Mouse (Mus musculus) c-Kit-positive CD71-positive TER-119-negative erythroid progenitor cells, embryonic 14.5 days (primary cell): ENCODE results near the gene Map3k3.
A peak's percentile ranks its signal among the peaks of the same experiment; 100 is the strongest.
"Not testable (repeated sequence)": the region's sequence is repeated elsewhere in the genome, so short reads cannot be mapped to it uniquely, and the experiment has no call there.

Source experiments
- DNase-seq: peaks from one replicate; pipeline ENCODE4 v3.0.0-alpha.2; 2013; ENCODE audit warnings: low read depth

The Map3k3 gene

GRCm38 (mm10) chr11:106192241-106192640, 107.8 kb downstream of the Map3k3 start:
- DNase-seq, result no peak

GRCm38 (mm10) chr11:106192657-106193370, 108.4 kb downstream of the Map3k3 start:
- DNase-seq, result peak; percentile 46

GRCm38 (mm10) chr11:106193371-106194154, 109.2 kb downstream of the Map3k3 start:
- peak; percentile 96 for DNase-seq

GRCm38 (mm10) chr11:106194155-106194541, 109.7 kb downstream of the Map3k3 start:
- DNase-seq, result no peak

GRCm38 (mm10) chr11:106194891-106195290, 110.5 kb downstream of the Map3k3 start:
- no peak for DNase-seq

- DNase-seq, result no peak
These were observed 110.9 kb downstream of the Map3k3 start for GRCm38 (mm10) chr11:106195341-106195740.

GRCm38 (mm10) chr11:106198277-106198676, 113.9 kb downstream of the Map3k3 start:
- DNase-seq, result no peak

GRCm38 (mm10) chr11:106199997-106200396, 115.6 kb downstream of the Map3k3 start:
- DNase-seq, result not testable (repeated sequence)

GRCm38 (mm10) chr11:106200756-106201155, 116.3 kb downstream of the Map3k3 start:
- DNase-seq, result no peak

GRCm38 (mm10) chr11:106201337-106202122, 117.1 kb downstream of the Map3k3 start:
- DNase-seq, result no peak

GRCm38 (mm10) chr11:106202123-106202465, 117.7 kb downstream of the Map3k3 start, which contains the start of gene Strada:
Gene Strada (minus strand): TSS chr11:106202168.
- DNase-seq, result no peak
